Mouse (Mus musculus) right cerebral cortex, adult 18-20 months (tissue): Measurements from ENCODE around the gene Stambp.
"Not testable (repeated sequence)": the region's sequence is repeated elsewhere in the genome, so short reads cannot be mapped to it uniquely, and the experiment has no call there.

Source experiments
- DNase-seq: peaks from one replicate; pipeline ENCODE4 v3.0.0; 2022; ENCODE audit warnings: mixed read lengths

Stambp gene

DNA sequence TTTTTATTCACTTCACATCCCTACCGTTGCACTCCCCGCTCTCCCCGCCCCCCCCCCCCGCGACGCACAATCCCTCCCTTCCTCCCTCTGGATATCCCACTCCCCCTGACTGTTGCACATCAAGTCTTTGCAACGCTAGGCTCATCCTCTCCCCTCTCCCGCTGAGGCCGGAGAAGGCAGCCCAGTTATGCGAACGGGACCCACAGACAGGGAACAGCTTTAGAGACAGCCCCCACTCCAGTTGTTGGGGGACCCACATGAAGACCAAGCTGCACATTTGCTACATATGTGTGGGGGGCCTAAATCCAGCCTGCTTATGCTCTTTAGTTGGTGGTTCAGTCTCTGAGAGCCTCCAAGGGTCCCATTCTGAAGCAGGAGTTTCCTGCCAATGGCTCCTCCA, at the start of gene Stambp:
Stambp (minus strand) TSS at position 59 of the 400 bp plus-strand sequence.
- no peak for DNase-seq

- no peak for DNase-seq
These were observed 47.4 kb upstream of the Stambp start for GRCm38 (mm10) chr6:83619955-83620354.

DNA sequence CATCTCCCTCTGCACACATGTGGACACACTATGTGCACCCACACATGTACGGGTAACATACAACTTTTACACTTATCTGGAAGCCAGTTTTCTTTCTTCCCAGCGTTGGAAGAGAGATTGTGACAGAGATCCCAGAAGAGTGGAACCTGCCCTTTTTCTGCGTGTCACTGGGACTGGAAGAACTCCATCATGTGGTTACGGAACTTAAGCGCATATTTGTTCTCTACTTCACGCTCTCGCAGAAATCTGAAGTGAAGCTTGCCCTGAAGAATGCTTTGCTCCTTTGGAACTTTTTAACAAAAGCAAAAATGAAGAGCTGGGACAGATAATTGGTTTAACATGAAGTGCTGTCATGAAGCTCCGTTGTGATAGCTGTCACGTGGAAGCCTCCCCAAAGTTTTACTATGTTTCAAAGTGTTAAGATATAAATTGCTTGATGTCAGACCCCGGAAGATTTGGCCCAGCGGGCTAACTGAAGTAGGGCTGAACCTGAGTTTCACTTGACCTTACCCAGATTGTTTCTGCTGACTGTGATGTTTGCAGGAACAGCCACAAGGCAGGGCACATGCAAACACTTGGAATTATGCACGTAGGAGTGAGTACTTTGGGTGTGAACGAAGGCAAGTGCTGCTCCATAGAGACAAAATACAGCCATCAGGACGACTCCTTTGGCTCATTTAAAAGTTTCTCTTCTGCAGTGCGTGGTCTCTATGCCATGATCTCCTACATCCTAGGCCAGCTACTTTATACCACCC, 45.2 kb upstream of the Stambp start:
- DNase-seq, result no peak

- DNase-seq, result peak; percentile 26
These were observed 44.0 kb upstream of the Stambp start for GRCm38 (mm10) chr6:83616512-83616911.

DNA sequence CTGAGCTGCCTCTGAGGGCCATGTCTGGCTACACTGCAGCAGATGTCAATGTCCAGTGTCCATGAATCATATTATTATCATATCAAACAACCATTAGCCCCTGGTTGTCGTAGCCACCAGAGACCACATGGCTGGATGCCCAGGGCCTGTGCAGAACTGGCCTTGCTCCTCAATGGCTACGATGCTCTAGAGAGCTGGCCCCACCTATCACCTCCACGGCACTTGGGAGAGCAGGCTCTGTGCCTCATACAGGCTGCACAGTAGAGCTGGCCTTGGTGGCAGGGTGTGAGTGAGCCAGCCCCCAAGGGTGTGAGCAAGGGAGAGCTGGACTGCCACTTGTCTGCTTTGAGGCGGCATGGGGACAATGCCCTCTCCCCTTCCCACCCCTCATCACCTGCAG, 41.9 kb upstream of the Stambp start:
- DNase-seq, result no peak

GRCm38 (mm10) chr6:83612976-83613375, 40.4 kb upstream of the Stambp start:
- DNase-seq, result no peak

GRCm38 (mm10) chr6:83599636-83600174, 27.2 kb upstream of the Stambp start:
- no peak for DNase-seq

DNA sequence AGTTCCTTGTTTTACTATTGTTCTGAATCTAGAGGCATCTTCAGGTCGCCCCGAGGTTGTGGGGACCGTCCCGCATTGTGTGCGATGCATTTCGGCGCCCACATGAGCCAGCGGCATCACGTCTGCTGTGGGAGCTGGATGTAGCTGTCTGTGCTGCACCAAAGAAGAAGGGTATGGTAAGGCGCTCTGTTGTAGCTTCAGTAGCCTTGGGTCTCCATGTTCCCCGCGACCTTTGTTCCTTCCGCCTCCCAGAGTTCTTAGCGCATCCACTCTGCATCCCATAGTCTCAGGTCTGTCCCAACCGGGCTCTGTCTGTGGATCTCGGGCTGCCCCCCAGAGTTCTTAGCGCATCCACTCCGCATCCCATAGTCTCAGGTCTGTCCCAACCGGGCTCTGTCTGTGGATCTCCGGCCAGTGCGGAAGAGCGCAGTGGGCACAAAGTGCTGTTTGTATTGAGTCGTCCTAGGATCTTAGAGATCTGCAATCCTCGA, 26.6 kb upstream of the Stambp start:
- no peak for DNase-seq

DNA sequence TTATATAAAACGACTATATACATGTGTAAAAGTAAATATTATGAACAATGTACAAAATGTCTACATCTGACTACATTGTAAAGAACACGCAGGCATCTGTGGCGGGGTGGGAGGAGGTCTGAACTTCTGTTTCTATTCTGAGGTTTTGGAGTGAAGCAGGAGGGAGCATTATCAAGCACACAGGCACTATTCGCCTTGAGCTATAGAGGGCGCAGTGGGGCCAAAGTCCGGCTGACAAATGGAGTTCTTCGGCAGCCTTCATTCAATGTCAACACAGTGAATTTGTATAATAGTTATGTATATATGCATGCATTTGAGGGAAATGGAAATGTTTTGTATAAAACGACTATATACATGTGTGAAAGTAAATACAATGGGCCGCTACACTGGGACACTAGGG, 26.1 kb upstream of the Stambp start:
- peak; percentile 20 for DNase-seq

DNA sequence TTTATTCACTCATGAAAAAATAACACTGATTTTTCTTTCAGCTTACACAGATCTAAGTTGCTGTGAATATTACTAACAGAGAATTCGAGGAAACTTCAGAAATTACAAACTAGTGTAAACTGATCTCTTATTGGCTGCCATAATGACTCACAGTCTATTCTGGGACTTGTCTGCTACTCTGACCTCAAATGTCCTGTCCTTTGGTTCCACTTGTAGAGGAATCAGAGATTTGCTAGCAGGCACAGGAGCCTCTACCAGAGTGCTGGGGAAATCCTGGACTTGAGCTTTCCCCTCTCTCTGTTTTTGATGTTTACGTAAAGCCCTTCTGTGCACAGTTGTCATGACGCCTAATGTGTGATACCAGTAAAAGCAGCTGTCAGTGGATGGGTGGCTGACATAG, 25.5 kb upstream of the Stambp start:
- DNase-seq, result no peak

GRCm38 (mm10) chr6:83595035-83595434, 22.5 kb upstream of the Stambp start:
- DNase-seq, result no peak

- no peak for DNase-seq
These were observed 21.4 kb upstream of the Stambp start for GRCm38 (mm10) chr6:83593896-83594295.

- no peak for DNase-seq
These were observed 19.5 kb upstream of the Stambp start for GRCm38 (mm10) chr6:83592051-83592450.

DNA sequence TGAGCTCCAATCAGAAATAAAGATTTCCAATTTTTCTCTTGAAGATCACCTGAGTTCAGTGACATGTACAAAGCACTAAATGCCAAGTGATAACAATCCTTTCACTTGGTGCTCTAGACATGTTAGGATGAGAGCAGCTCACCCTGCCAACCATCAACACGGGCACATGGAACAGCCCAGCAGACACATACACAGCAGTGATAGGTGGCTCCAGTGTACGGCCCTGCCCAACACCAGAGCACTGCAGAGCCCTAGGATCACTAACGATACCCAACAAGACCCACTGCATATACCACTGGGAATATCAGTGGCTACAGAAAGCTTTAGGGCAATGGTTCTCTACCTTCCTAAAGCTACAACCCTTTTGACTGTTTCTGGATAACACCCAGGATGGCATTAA, 17.8 kb upstream of the Stambp start:
- DNase-seq, result no peak

- DNase-seq, result not testable (repeated sequence)
These were observed 14.7 kb upstream of the Stambp start for GRCm38 (mm10) chr6:83587191-83587590.

- DNase-seq, result not testable (repeated sequence)
These were observed 12.8 kb upstream of the Stambp start for GRCm38 (mm10) chr6:83585328-83585727.

DNA sequence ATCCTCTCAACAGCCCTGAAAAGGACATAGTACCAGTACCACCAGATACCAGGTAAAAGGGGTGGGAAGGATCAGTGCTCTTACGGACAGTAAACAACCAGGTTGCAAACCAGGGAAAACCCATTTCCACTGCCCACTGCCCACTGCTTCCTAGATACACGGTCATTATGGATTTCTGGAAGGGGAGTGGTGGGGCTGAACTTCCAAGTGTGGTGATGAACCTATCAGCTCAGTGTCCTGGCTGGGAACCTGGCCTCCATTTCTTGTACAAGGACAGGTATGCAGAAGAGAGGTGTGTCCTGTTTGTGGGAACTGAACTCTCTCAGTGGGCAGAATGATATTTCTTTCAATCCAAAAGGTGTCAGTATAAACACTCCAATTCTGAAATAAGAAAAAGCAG, 11.1 kb upstream of the Stambp start:
- no peak for DNase-seq

- peak; percentile 34 for DNase-seq
These were observed 10.4 kb upstream of the Stambp start for GRCm38 (mm10) chr6:83582938-83583270.

GRCm38 (mm10) chr6:83582135-83582937, 9.8 kb upstream of the Stambp start:
- DNase-seq, result no peak

GRCm38 (mm10) chr6:83577534-83577933, 5.0 kb upstream of the Stambp start:
- no peak for DNase-seq

GRCm38 (mm10) chr6:83575609-83576008, 3.1 kb upstream of the Stambp start:
- no peak for DNase-seq

GRCm38 (mm10) chr6:83571840-83572667, 475 bp downstream of the Stambp start:
- DNase-seq, result peak; percentile 95
